Mouse (Mus musculus): ENCODE measurements around the gene Slc22a20. TPM values are rescaled to one million over a fixed set of nuclear protein-coding genes. Genes with fewer than 3 reads are reported as not detected.

The Slc22a20 gene
- polyA plus RNA-seq, 1 experiment, result not detected

GRCm38 (mm10) chr19:6018142-6019089 lies 32.5 kb upstream of the Slc22a20 start:
- Histone ChIP-seq H3K27me3 (replicated peaks; ENCODE audit: control insufficient read depth, insufficient read depth, low read length) (no peaks in the 10 kb centered on the region), H3K4me1 (ENCODE audit: control insufficient read depth, insufficient read depth, low read length) (peaks cover 5% of the 10 kb centered on the region; the same call in 1 of the 2 replicates), H3K36me3 (ENCODE audit: control insufficient read depth, insufficient read depth, low read length) (no peaks in the 10 kb centered on the region), H3K4me3 (ENCODE audit: insufficient read depth, low read depth, low read length) (no peak overlapping the region), H3K27ac (ENCODE audit: insufficient read depth, low read depth, low read length) (no peak overlapping the region)
- peak; percentile 93 for DNase-seq
- 26% methylated on average over 15 of the region's 15 CpGs for WGBS
- peak; percentile 97; the same call in 1 of the 2 replicates for TF ChIP-seq CTCF (conservative IDR thresholded peaks at IDR 0.05; ENCODE audit: insufficient read depth, insufficient read length, low read depth, low read length)
- no peak for TF ChIP-seq POLR2A (IDR thresholded peaks at IDR 0.05; ENCODE audit: low read depth, low read length)

- Histone ChIP-seq H3K4me3 (ENCODE audit: insufficient read depth, low read depth, low read length) (no peak overlapping the region), H3K4me1 (ENCODE audit: control insufficient read depth, insufficient read depth, low read length) (peaks cover 5% of the 10 kb centered on the region; the same call in 1 of the 2 replicates), H3K27ac (ENCODE audit: insufficient read depth, low read depth, low read length) (no peak overlapping the region), H3K27me3 (replicated peaks; ENCODE audit: control insufficient read depth, insufficient read depth, low read length) (no peaks in the 10 kb centered on the region), H3K36me3 (ENCODE audit: control insufficient read depth, insufficient read depth, low read length) (no peaks in the 10 kb centered on the region)
- no peak for DNase-seq
- TF ChIP-seq POLR2A (IDR thresholded peaks at IDR 0.05; ENCODE audit: low read depth, low read length) (no peak), CTCF (conservative IDR thresholded peaks at IDR 0.05; ENCODE audit: insufficient read depth, insufficient read length, low read depth, low read length) (peak; percentile 22; the same call in 1 of the 2 replicates)
- WGBS, result 61% methylated on average over 7 of the region's 7 CpGs
Measured at GRCm38 (mm10) chr19:6016532-6016931, 30.6 kb upstream of the Slc22a20 start.

GRCm38 (mm10) chr19:6015511-6016315 lies 29.8 kb upstream of the Slc22a20 start, which contains the start of gene Capn1:
TSS of gene Capn1 (minus strand) at chr19:6015897.
- peak within 1 kb of the TSS; percentile 71 for H3K4me3 ChIP-seq (ENCODE audit: insufficient read depth, low read depth, low read length)
- H3K4me1 ChIP-seq (ENCODE audit: control insufficient read depth, insufficient read depth, low read length), result peaks cover 5% of the 10 kb centered on the region; the same call in 1 of the 2 replicates
- no peaks in the 10 kb centered on the region for H3K36me3 ChIP-seq (ENCODE audit: control insufficient read depth, insufficient read depth, low read length)
- peak within 1 kb of the TSS; percentile 61 for H3K27ac ChIP-seq (ENCODE audit: insufficient read depth, low read depth, low read length)
- no peaks in the 10 kb centered on the region for H3K27me3 ChIP-seq (replicated peaks; ENCODE audit: control insufficient read depth, insufficient read depth, low read length)
- WGBS, result 8% methylated on average over 40 of the region's 40 CpGs
- TF ChIP-seq POLR2A (IDR thresholded peaks at IDR 0.05; ENCODE audit: low read depth, low read length) (no peak), CTCF (conservative IDR thresholded peaks at IDR 0.05; ENCODE audit: insufficient read depth, insufficient read length, low read depth, low read length) (0 out of 2 replicates have a peak, but pooled peaks have one; percentile 7)
- DNase-seq, result peak; percentile 76

- H3K27ac ChIP-seq (ENCODE audit: insufficient read depth, low read depth, low read length), result peak overlapping the region; percentile 61
- no peaks in the 10 kb centered on the region for H3K36me3 ChIP-seq (ENCODE audit: control insufficient read depth, insufficient read depth, low read length)
- H3K4me1 ChIP-seq (ENCODE audit: control insufficient read depth, insufficient read depth, low read length), result peaks cover 5% of the 10 kb centered on the region; the same call in 1 of the 2 replicates
- WGBS, result 2% methylated on average over 16 of the region's 18 CpGs
- H3K4me3 ChIP-seq (ENCODE audit: insufficient read depth, low read depth, low read length), result peak overlapping the region; percentile 71
- H3K27me3 ChIP-seq (replicated peaks; ENCODE audit: control insufficient read depth, insufficient read depth, low read length), result no peaks in the 10 kb centered on the region
- TF ChIP-seq CTCF (conservative IDR thresholded peaks at IDR 0.05; ENCODE audit: insufficient read depth, insufficient read length, low read depth, low read length) (no peak), POLR2A (IDR thresholded peaks at IDR 0.05; ENCODE audit: low read depth, low read length) (no peak)
- peak; percentile 48 for DNase-seq
Measured at GRCm38 (mm10) chr19:6014991-6015510, 29.1 kb upstream of the Slc22a20 start.

GRCm38 (mm10) chr19:6013691-6014090 lies 27.7 kb upstream of the Slc22a20 start:
- H3K4me3 ChIP-seq (ENCODE audit: insufficient read depth, low read depth, low read length), result no peak overlapping the region
- H3K4me1 ChIP-seq (ENCODE audit: control insufficient read depth, insufficient read depth, low read length), result peaks cover 5% of the 10 kb centered on the region; the same call in 1 of the 2 replicates
- 81% methylated on average over 10 of the region's 10 CpGs for WGBS
- peak overlapping the region; percentile 9; the same call in 1 of the 2 replicates for H3K27ac ChIP-seq (ENCODE audit: insufficient read depth, low read depth, low read length)
- no peak for DNase-seq
- H3K27me3 ChIP-seq (replicated peaks; ENCODE audit: control insufficient read depth, insufficient read depth, low read length), result no peaks in the 10 kb centered on the region
- no peaks in the 10 kb centered on the region for H3K36me3 ChIP-seq (ENCODE audit: control insufficient read depth, insufficient read depth, low read length)
- TF ChIP-seq POLR2A (IDR thresholded peaks at IDR 0.05; ENCODE audit: low read depth, low read length), result no peak
- no peak for TF ChIP-seq CTCF (conservative IDR thresholded peaks at IDR 0.05; ENCODE audit: insufficient read depth, insufficient read length, low read depth, low read length)

- no peak for DNase-seq
- TF ChIP-seq POLR2A (IDR thresholded peaks at IDR 0.05; ENCODE audit: low read depth, low read length) (no peak), CTCF (conservative IDR thresholded peaks at IDR 0.05; ENCODE audit: insufficient read depth, insufficient read length, low read depth, low read length) (no peak)
- H3K4me1 ChIP-seq (ENCODE audit: control insufficient read depth, insufficient read depth, low read length), result no peaks in the 10 kb centered on the region; the same call in 1 of the 2 replicates
- no peaks in the 10 kb centered on the region for H3K36me3 ChIP-seq (ENCODE audit: control insufficient read depth, insufficient read depth, low read length)
- no peak overlapping the region for H3K27ac ChIP-seq (ENCODE audit: insufficient read depth, low read depth, low read length)
- no peaks in the 10 kb centered on the region for H3K27me3 ChIP-seq (replicated peaks; ENCODE audit: control insufficient read depth, insufficient read depth, low read length)
- no peak overlapping the region for H3K4me3 ChIP-seq (ENCODE audit: insufficient read depth, low read depth, low read length)
- 90% methylated on average over 8 of the region's 8 CpGs for WGBS
Measured at GRCm38 (mm10) chr19:6009137-6009536, 23.2 kb upstream of the Slc22a20 start.

Data from kidney, adult 2 months (tissue).